Mouse (Mus musculus) thymus, adult 18-20 months (tissue): ENCODE measurements around the gene Vmn1r124.
"Not testable (repeated sequence)": the region's sequence is repeated elsewhere in the genome, so short reads cannot be mapped to it uniquely, and the experiment has no call there.

Experiments used
- DNase-seq, 2 experiments: peaks; one replicate each; pipeline ENCODE4 v3.0.0; 2022; ENCODE audit warnings: mixed read lengths in 2 of 2

The Vmn1r124 gene

DNA sequence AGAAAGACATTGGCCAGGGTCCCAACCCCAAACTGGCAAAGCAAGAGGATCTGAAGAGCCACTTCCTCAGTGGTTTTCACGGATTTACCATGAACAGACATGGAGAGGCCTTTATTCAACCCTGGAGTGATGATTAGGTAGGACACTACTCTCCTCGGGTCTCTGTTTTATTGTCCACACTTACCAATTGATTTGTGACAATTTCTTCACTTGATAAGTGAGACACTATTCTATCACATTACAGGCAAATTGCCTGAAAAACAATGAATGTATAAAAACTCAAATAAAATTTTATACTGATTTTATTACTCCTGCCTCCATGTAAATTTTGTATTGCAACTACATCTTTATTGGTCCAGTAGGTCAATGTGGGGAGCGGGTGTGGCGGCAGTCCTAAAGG lies at the start of gene Vmn1r124:
Vmn1r124 (minus strand) TSS at position 101 of the 400 bp plus-strand sequence.
- DNase-seq: not testable (repeated sequence)

DNA sequence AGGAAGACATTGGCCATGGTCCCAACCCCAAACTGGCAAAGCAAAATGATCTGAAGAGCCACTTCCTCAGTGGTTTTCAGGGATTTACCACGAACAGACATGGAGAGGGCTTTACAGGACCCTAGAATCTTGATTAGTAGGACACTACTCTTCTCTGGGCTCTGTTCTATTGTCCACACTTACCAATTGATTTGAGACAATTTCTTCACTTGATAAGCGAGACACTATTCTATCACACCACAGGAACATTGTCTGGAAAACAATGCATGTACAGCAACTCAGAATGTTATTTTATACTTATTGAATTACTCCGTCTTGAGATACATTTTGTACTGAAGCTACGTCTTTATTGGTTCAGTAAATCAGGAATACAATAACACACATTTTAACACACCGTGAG lies 41.0 kb upstream of the Vmn1r124 start, which contains the start of gene Vmn1r126:
Vmn1r126 (minus strand) TSS at position 101 of the 400 bp plus-strand sequence.
- not testable (repeated sequence) for DNase-seq

DNA sequence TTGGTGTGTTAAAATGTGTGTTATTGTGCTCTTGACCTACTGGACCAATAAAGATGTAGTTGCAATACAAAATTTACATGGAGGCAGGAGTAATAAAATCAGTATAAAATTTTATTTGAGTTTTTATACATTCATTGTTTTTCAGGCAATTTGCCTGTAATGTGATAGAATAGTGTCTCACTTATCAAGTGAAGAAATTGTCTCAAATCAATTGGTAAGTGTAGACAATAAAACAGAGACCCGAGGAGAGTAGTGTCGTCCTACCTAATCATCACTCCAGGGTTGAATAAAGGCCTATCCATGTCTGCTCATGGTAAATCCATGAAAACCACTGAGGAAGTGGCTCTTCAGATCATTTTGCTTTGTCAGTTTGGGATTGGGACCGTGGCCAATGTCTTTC lies 11.5 kb upstream of the Vmn1r124 start, which contains the start of gene Vmn1r125:
Vmn1r125 (plus strand) TSS at position 301 of the 400 bp plus-strand sequence.
- DNase-seq: not testable (repeated sequence)
